Mouse (Mus musculus): ENCODE results near the gene Pars2. TPM values are rescaled to one million over a fixed set of nuclear protein-coding genes. Genes with fewer than 3 reads are reported as not detected.
A peak's percentile ranks its signal among the peaks of the same experiment; 100 is the strongest.

Pars2 gene
- polyA plus RNA-seq, 1 experiment from 2014 or later: 14.3 TPM

- ATAC-seq (ENCODE audit: insufficient read depth) (no peak), DNase-seq (no peak)
- Histone ChIP-seq H3K9ac (no peak overlapping the region), H3K27me3 (ENCODE audit: insufficient read depth, low read length) (no peaks in the 10 kb centered on the region), H3K4me1 (ENCODE audit: insufficient read depth) (0 out of 2 replicates have a peak, but pooled peaks cover 5% of the 10 kb centered on the region), H3K4me3 (ENCODE audit: low read depth, low read length) (no peak overlapping the region), H3K9me3 (ENCODE audit: low read depth, low read length) (no peaks in the 10 kb centered on the region), H3K36me3 (ENCODE audit: insufficient read depth) (peaks cover 45% of the 10 kb centered on the region), H3K4me2 (no peak overlapping the region), H3K27ac (ENCODE audit: low read depth) (no peak overlapping the region)
- TF ChIP-seq CTCF (IDR thresholded peaks at IDR 0.05; ENCODE audit: low read depth): no peak
- 79% methylated on average over 5 of the region's 5 CpGs for WGBS
Measured at GRCm38 (mm10) chr4:106676749-106677148, 25.9 kb downstream of the Pars2 start.

- Histone ChIP-seq H3K9me3 (ENCODE audit: low read depth, low read length) (no peaks in the 10 kb centered on the region), H3K4me2 (peak within 1 kb of the TSS; percentile 91), H3K27ac (ENCODE audit: low read depth) (peak within 1 kb of the TSS; percentile 60; the same call in 1 of the 2 replicates), H3K4me1 (ENCODE audit: insufficient read depth) (0 out of 2 replicates have a peak, but pooled peaks cover 5% of the 10 kb centered on the region), H3K9ac (peak within 1 kb of the TSS; percentile 85), H3K36me3 (ENCODE audit: insufficient read depth) (peaks cover 30% of the 10 kb centered on the region), H3K4me3 (ENCODE audit: low read depth, low read length) (peak within 1 kb of the TSS; percentile 83), H3K27me3 (ENCODE audit: insufficient read depth, low read length) (no peaks in the 10 kb centered on the region)
- ATAC-seq (ENCODE audit: insufficient read depth) (peak; percentile 99), DNase-seq (peak; percentile 97)
- whole genome bisulfite sequencing: under 1% methylated on average over 43 of the region's 43 CpGs
- TF ChIP-seq CTCF (IDR thresholded peaks at IDR 0.05; ENCODE audit: low read depth): no peak
Measured at GRCm38 (mm10) chr4:106678442-106679118, 27.7 kb downstream of the Pars2 start, which contains the start of gene Ttc4. Gene Ttc4, minus strand, starts transcription at chr4:106678944.

DNA sequence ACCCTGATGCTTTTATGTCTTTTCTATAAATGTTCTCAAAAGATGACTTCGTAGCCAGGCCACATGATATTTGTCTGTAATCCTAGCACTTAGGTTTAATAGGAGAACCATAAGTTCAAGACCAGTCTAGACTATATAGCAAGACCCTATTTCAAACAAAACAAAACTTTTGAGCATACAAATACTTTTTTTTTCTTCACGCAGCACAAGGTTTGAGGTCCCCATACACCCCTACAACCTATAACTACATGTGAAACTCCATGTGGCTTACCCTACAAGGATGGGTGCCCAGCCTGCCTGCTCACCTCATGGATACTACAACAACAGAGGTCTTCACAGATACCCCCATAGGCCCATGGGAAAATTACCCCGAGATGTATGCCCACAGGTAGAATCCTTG is 28.3 kb downstream of the Pars2 start:
- H3K4me3 ChIP-seq (ENCODE audit: low read depth, low read length): peak overlapping the region; percentile 83

DNA sequence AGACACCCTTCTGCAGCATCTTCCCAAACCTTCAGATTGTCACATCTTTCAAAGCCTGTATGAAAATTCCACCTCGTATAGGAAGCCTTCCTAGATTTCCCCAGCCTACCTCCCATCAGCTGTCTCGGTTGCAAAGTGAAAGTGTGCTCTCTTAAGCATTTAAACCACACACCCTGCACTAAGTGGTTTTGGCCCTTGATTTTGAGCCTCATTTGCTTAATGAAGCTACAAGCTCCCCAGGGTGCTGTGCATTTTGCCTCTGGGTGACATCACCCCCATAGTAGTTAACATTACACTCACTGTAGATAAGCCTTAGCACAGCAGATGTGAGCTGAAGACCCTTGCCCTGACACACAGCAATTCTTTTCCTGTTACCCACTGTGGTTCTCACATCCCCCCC is 30.1 kb downstream of the Pars2 start:
- 43% methylated on average over 2 of the region's 2 CpGs for WGBS
- Histone ChIP-seq H3K9me3 (ENCODE audit: low read depth, low read length) (no peaks in the 10 kb centered on the region), H3K27me3 (ENCODE audit: insufficient read depth, low read length) (no peaks in the 10 kb centered on the region), H3K4me1 (ENCODE audit: insufficient read depth) (0 out of 2 replicates have a peak, but pooled peaks cover 5% of the 10 kb centered on the region), H3K4me2 (no peak overlapping the region), H3K36me3 (ENCODE audit: insufficient read depth) (peaks cover 7% of the 10 kb centered on the region; the same call in 1 of the 2 replicates), H3K4me3 (ENCODE audit: low read depth, low read length) (no peak overlapping the region), H3K27ac (ENCODE audit: low read depth) (no peak overlapping the region), H3K9ac (no peak overlapping the region)
- ATAC-seq (ENCODE audit: insufficient read depth) (no peak), DNase-seq (no peak)
- TF ChIP-seq CTCF (IDR thresholded peaks at IDR 0.05; ENCODE audit: low read depth): no peak

More for the DNA sequence above, 28.3 kb downstream of the Pars2 start:
- peak overlapping the region; percentile 91 for H3K4me2 ChIP-seq
- peaks cover 24% of the 10 kb centered on the region for H3K36me3 ChIP-seq (ENCODE audit: insufficient read depth)
- DNase-seq (no peak), ATAC-seq (ENCODE audit: insufficient read depth) (no peak; the same call in 1 of the 2 replicates)
- no peak overlapping the region for H3K9ac ChIP-seq
- no peaks in the 10 kb centered on the region for H3K27me3 ChIP-seq (ENCODE audit: insufficient read depth, low read length)
- H3K9me3 ChIP-seq (ENCODE audit: low read depth, low read length): no peaks in the 10 kb centered on the region
- H3K27ac ChIP-seq (ENCODE audit: low read depth): no peak overlapping the region
- H3K4me1 ChIP-seq (ENCODE audit: insufficient read depth): 0 out of 2 replicates have a peak, but pooled peaks cover 5% of the 10 kb centered on the region
- WGBS: 39% methylated on average over 3 of the region's 3 CpGs
- no peak for TF ChIP-seq CTCF (IDR thresholded peaks at IDR 0.05; ENCODE audit: low read depth)

DNA sequence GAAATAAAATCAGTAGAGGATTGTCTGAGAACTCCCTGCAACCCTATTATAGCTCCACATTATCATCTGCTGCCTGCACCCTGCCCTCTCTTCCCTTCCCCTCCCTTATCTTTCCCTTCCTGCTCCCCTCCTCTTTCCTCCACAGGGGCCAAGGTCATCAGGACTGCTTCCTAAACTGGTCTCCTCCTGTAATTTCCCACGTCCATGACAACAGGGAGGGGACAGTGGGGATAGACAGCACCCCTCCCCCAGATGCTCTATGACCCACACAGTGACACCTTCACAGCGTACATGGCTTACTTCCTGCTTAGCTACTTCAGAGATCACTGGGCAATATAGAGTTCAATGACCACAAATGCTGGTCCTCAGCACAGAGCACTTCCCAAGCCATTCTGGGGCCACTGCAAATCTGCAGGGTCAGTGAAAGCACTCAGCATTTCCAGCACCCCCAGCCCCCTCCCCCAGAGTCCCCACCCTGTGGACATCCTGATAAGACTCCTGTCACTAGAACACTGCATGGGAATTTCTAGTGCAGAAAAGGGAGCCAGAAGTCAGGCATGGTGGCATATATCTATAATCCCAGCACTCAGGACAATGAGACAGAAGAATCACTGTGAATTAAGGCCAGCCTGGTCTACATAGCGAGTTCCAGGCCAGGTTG is 37.9 kb downstream of the Pars2 start:
- Histone ChIP-seq H3K4me1 (ENCODE audit: insufficient read depth) (no peaks in the 10 kb centered on the region), H3K27me3 (ENCODE audit: insufficient read depth, low read length) (no peaks in the 10 kb centered on the region), H3K4me2 (no peak overlapping the region), H3K9ac (no peak overlapping the region), H3K36me3 (ENCODE audit: insufficient read depth) (no peaks in the 10 kb centered on the region), H3K27ac (ENCODE audit: low read depth) (no peak overlapping the region), H3K9me3 (ENCODE audit: low read depth, low read length) (no peaks in the 10 kb centered on the region), H3K4me3 (ENCODE audit: low read depth, low read length) (no peak overlapping the region)
- 36% methylated on average over 3 of the region's 3 CpGs for WGBS
- ATAC-seq (ENCODE audit: insufficient read depth) (no peak), DNase-seq (no peak)
- TF ChIP-seq CTCF (IDR thresholded peaks at IDR 0.05; ENCODE audit: low read depth): no peak

- WGBS: 77% methylated on average over 15 of the region's 15 CpGs
- no peak for TF ChIP-seq CTCF (IDR thresholded peaks at IDR 0.05; ENCODE audit: low read depth)
Measured at GRCm38 (mm10) chr4:106693841-106694430, 43.1 kb downstream of the Pars2 start.

GRCm38 (mm10) chr4:106699989-106700388 is 49.1 kb downstream of the Pars2 start:
- ATAC-seq (ENCODE audit: insufficient read depth) (peak; percentile 31; the same call in 1 of the 2 replicates), DNase-seq (peak; percentile 68)

More at GRCm38 (mm10) chr4:106693841-106694430, 43.1 kb downstream of the Pars2 start:
- Histone ChIP-seq H3K9ac (no peak overlapping the region), H3K27me3 (ENCODE audit: insufficient read depth, low read length) (no peaks in the 10 kb centered on the region), H3K27ac (ENCODE audit: low read depth) (no peak overlapping the region), H3K4me2 (no peak overlapping the region), H3K9me3 (ENCODE audit: low read depth, low read length) (no peaks in the 10 kb centered on the region), H3K4me3 (ENCODE audit: low read depth, low read length) (no peak overlapping the region), H3K36me3 (ENCODE audit: insufficient read depth) (no peaks in the 10 kb centered on the region), H3K4me1 (ENCODE audit: insufficient read depth) (no peaks in the 10 kb centered on the region)
- DNase-seq (no peak), ATAC-seq (ENCODE audit: insufficient read depth) (no peak)

More at GRCm38 (mm10) chr4:106699989-106700388, 49.1 kb downstream of the Pars2 start:
- TF ChIP-seq CTCF (IDR thresholded peaks at IDR 0.05; ENCODE audit: low read depth): peak; percentile 75
- Histone ChIP-seq H3K4me2 (no peak overlapping the region), H3K4me3 (ENCODE audit: low read depth, low read length) (no peak overlapping the region), H3K9me3 (ENCODE audit: low read depth, low read length) (no peaks in the 10 kb centered on the region), H3K36me3 (ENCODE audit: insufficient read depth) (no peaks in the 10 kb centered on the region), H3K9ac (no peak overlapping the region), H3K27me3 (ENCODE audit: insufficient read depth, low read length) (no peaks in the 10 kb centered on the region), H3K4me1 (ENCODE audit: insufficient read depth) (no peaks in the 10 kb centered on the region), H3K27ac (ENCODE audit: low read depth) (no peak overlapping the region)
- 15% methylated on average over 9 of the region's 9 CpGs for WGBS

Data from lung, embryonic 14.5 days (tissue).